Mouse (Mus musculus) intestine, embryonic 16.5 days (tissue): ENCODE data around the gene Krba1. TPM values are rescaled to one million over a fixed set of nuclear protein-coding genes. Genes with fewer than 3 reads are reported as not detected.

Experiments used
- ATAC-seq: fragments of 200-750 bp; cut with Nextera tagmentation; 2 replicates; pipeline ENCODE4 v1.8.0; 2017; ENCODE audit warnings: moderate TSS enrichment, moderate library complexity
- H3K27ac ChIP-seq: fragments of 300-500 bp; sonication (generic); 2 replicates; pipeline ENCODE4 v1.5.1; 2014; ENCODE audit warnings: mild to moderate bottlenecking, low read length
- H3K27me3 ChIP-seq: fragments of 300-500 bp; sonication (generic); replicated peaks from 2 replicates; pipeline ENCODE4 v1.6.1; 2014; ENCODE audit warnings: low read length, control low read depth, mixed read lengths; ENCODE audit not compliant: control insufficient read depth, insufficient read depth
- H3K36me3 ChIP-seq: fragments of 300-500 bp; sonication (generic); 2 replicates; pipeline ENCODE4 v1.6.1; 2014; ENCODE audit warnings: low read length, control low read depth; ENCODE audit not compliant: control insufficient read depth, insufficient read depth
- H3K4me1 ChIP-seq: fragments of 300-500 bp; sonication (generic); 2 replicates; pipeline ENCODE4 v1.6.1; 2014; ENCODE audit warnings: low read length, control low read depth, mixed read lengths; ENCODE audit not compliant: control insufficient read depth, insufficient read depth
- H3K4me2 ChIP-seq: fragments of 300-500 bp; sonication (generic); 2 replicates; pipeline ENCODE4 v1.6.1; 2014; ENCODE audit warnings: low read depth, low read length, control low read depth
- H3K4me3 ChIP-seq: fragments of 300-500 bp; sonication (generic); 2 replicates; pipeline ENCODE4 v1.5.1; 2014; ENCODE audit warnings: mild to moderate bottlenecking, low read length
- H3K9ac ChIP-seq: fragments of 300-500 bp; sonication (generic); 2 replicates; pipeline ENCODE4 v1.6.1; 2014; ENCODE audit warnings: low read depth, low read length
- H3K9me3 ChIP-seq: fragments of 300-500 bp; sonication (generic); 2 replicates; pipeline ENCODE4 v1.6.1; 2016; ENCODE audit warnings: low read length, control low read depth; ENCODE audit not compliant: control insufficient read depth
- WGBS: fragments of 180-500 bp; shearing (Covaris S2); extraction: QIAGEN DNeasy Blood & Tissue Kit; methylation state at CpG from one replicate; pipeline ENCODE4 v1.1.7; 2014; 5-methylcytosine and 5-hydroxymethylcytosine counted together
- polyA plus RNA-seq: library from polyadenylated mRNA; unstranded; fragments of >200 nt; fragmentation: Nextera tagmentation; extraction: Ambion mirVana; gene quantifications from 2 replicates; pipeline ENCODE4 v1.2.1, GENCODE M21; 2015

Krba1 gene
- polyA plus RNA-seq, 1 experiment from 2014 or later, result 16.0 TPM

GRCm38 (mm10) chr6:48445181-48446101 lies 50.1 kb downstream of the Krba1 start, which contains the start of gene Zfp467:
Gene Zfp467, minus strand, starts transcription at chr6:48445825.
- WGBS, result under 1% methylated on average over 65 of the region's 65 CpGs
- Histone ChIP-seq H3K36me3 (peaks cover 19% of the 10 kb centered on the region), H3K4me3 (peak within 1 kb of the TSS; percentile 91), H3K9ac (peak within 1 kb of the TSS; percentile 96), H3K27ac (peak within 1 kb of the TSS; percentile 96), H3K4me2 (peak within 1 kb of the TSS; percentile 78), H3K9me3 (no peaks in the 10 kb centered on the region), H3K4me1 (peaks cover 18% of the 10 kb centered on the region), H3K27me3 (no peaks in the 10 kb centered on the region)
- ATAC-seq, result peak; percentile 57

GRCm38 (mm10) chr6:48446256-48446655 lies 50.9 kb downstream of the Krba1 start:
- Histone ChIP-seq H3K4me2 (peak overlapping the region; percentile 78), H3K27ac (peak overlapping the region; percentile 96), H3K27me3 (no peaks in the 10 kb centered on the region), H3K36me3 (peaks cover 14% of the 10 kb centered on the region), H3K9me3 (no peaks in the 10 kb centered on the region), H3K9ac (peak overlapping the region; percentile 96), H3K4me1 (peaks cover 13% of the 10 kb centered on the region), H3K4me3 (peak overlapping the region; percentile 91)
- WGBS, result 27% methylated on average over 3 of the region's 3 CpGs
- no peak for ATAC-seq

GRCm38 (mm10) chr6:48446896-48447295 lies 51.5 kb downstream of the Krba1 start:
- Histone ChIP-seq H3K27ac (peak overlapping the region; percentile 96; the same call in 1 of the 2 replicates), H3K27me3 (no peaks in the 10 kb centered on the region), H3K9ac (no peak overlapping the region), H3K4me1 (peaks cover 13% of the 10 kb centered on the region), H3K36me3 (peaks cover 7% of the 10 kb centered on the region), H3K4me2 (no peak overlapping the region), H3K4me3 (no peak overlapping the region), H3K9me3 (no peaks in the 10 kb centered on the region)
- no peak for ATAC-seq
- 85% methylated on average over 3 of the region's 3 CpGs for WGBS

DNA sequence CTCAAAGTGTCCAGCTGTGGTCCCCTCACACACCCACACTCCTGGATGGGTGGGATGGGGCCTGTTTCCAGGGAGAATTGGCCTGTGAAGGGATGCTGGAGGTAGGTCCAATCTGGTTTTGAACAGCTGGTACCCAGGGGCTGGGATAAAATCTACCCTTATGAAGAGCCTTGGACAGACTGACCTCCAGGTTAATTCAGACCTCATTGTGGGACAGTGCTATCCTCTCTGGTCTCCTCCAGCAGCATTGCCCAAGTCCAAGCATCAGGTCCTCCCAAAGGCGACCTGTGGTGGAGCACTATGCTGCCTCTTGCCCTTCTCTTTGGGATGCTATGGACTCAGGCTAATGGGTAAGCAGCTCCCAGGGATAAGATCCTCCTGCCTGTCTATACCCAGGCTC lies 52.5 kb downstream of the Krba1 start, which contains the start of gene Sspo:
Sspo (plus strand) TSS at position 301 of the 400 bp plus-strand sequence.
- no peak for ATAC-seq
- Histone ChIP-seq H3K9ac (no peak within 1 kb of the TSS; the same call in 1 of the 2 replicates), H3K36me3 (no peaks in the 10 kb centered on the region), H3K9me3 (no peaks in the 10 kb centered on the region), H3K4me1 (peaks cover 13% of the 10 kb centered on the region), H3K4me3 (no peak within 1 kb of the TSS), H3K27ac (no peak within 1 kb of the TSS), H3K27me3 (no peaks in the 10 kb centered on the region), H3K4me2 (no peak within 1 kb of the TSS)
- WGBS, result 79% methylated on average over 1 of the region's 1 CpGs

DNA sequence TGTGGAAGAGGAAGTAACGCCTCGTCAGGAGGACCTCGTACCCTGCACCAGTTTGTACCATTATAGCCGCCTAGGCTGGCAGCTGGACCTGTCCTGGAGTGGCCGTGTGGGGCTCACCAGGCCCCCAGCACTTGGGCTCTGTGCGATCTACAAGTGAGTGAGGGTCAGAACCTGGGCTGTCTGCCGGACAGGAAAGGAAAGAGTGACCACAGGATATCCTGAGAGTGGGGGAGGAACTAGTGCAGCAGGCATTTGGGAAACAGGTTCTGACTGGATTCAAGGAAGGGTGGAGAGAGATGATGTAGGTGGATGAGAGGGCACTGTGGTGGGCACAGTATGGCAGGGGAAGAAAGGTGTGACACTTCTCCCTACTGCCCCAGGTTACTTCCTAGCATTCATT lies 53.1 kb downstream of the Krba1 start:
- ATAC-seq, result no peak
- 74% methylated on average over 7 of the region's 7 CpGs for WGBS
- Histone ChIP-seq H3K4me1 (peaks cover 8% of the 10 kb centered on the region), H3K4me2 (no peak overlapping the region), H3K9ac (no peak overlapping the region), H3K9me3 (no peaks in the 10 kb centered on the region), H3K27me3 (no peaks in the 10 kb centered on the region), H3K4me3 (no peak overlapping the region), H3K27ac (no peak overlapping the region), H3K36me3 (no peaks in the 10 kb centered on the region)

DNA sequence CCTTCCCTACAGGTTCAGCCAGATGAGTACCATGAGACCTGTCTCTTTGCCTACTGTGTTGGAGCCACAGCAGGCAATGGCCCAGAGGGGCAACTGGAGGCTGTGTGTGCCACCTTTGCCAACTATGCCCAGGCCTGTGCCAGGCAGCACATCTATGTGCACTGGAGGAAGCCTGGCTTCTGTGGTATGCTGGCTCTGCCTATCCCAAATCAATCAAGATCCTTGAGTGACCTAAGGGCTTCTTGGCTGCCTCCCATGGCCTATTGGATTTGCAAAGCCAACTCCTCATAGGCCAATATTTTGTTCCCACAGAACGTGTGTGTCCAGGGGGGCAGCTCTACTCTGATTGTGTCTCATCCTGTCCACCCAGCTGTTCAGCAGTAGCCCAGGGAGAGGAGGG lies 56.8 kb downstream of the Krba1 start:
- Histone ChIP-seq H3K9me3 (no peaks in the 10 kb centered on the region), H3K4me1 (no peaks in the 10 kb centered on the region), H3K4me3 (no peak overlapping the region), H3K27ac (no peak overlapping the region), H3K9ac (no peak overlapping the region), H3K36me3 (no peaks in the 10 kb centered on the region), H3K27me3 (no peaks in the 10 kb centered on the region), H3K4me2 (no peak overlapping the region)
- ATAC-seq, result no peak
- WGBS, result 72% methylated on average over 1 of the region's 1 CpGs

DNA sequence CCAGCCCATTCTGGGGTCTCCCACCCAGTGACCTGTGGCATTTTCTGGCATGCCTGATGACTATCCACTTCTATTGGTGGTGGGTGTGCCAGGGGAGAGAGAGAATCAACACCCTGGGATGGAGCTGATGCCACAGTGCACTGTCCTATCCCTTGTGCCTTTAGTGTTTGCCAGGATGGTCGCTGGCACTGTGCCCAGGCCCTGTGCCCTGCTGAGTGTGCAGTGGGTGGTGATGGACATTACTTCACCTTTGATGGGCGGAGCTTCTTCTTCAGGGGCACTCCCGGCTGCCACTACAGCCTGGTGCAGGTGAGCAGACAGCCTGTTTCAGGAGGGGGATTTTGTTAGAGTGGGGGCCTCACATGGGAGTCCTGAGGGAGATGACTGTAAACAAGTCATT lies 57.4 kb downstream of the Krba1 start:
- ATAC-seq, result no peak

GRCm38 (mm10) chr6:48464966-48465679 lies 69.7 kb downstream of the Krba1 start:
- Histone ChIP-seq H3K9me3 (no peaks in the 10 kb centered on the region), H3K9ac (no peak overlapping the region), H3K4me1 (peaks cover 16% of the 10 kb centered on the region), H3K27ac (peak overlapping the region; percentile 89), H3K36me3 (no peaks in the 10 kb centered on the region), H3K4me2 (peak overlapping the region; percentile 6; the same call in 1 of the 2 replicates), H3K27me3 (no peaks in the 10 kb centered on the region), H3K4me3 (no peak overlapping the region)
- ATAC-seq, result peak; percentile 95
- WGBS, result 65% methylated on average over 13 of the region's 13 CpGs

More for the DNA sequence above, 57.4 kb downstream of the Krba1 start:
- Histone ChIP-seq H3K9me3 (no peaks in the 10 kb centered on the region), H3K4me1 (no peaks in the 10 kb centered on the region), H3K27ac (no peak overlapping the region), H3K4me3 (no peak overlapping the region), H3K9ac (no peak overlapping the region), H3K27me3 (no peaks in the 10 kb centered on the region), H3K36me3 (no peaks in the 10 kb centered on the region), H3K4me2 (no peak overlapping the region)
- WGBS, result 77% methylated on average over 3 of the region's 3 CpGs

GRCm38 (mm10) chr6:48466715-48467114 lies 71.3 kb downstream of the Krba1 start:
- WGBS, result 22% methylated on average over 6 of the region's 6 CpGs
- ATAC-seq, result no peak
- H3K27me3 ChIP-seq, result no peaks in the 10 kb centered on the region

More at GRCm38 (mm10) chr6:48466715-48467114, 71.3 kb downstream of the Krba1 start:
- Histone ChIP-seq H3K4me3 (no peak overlapping the region), H3K4me2 (no peak overlapping the region), H3K9ac (no peak overlapping the region), H3K27ac (no peak overlapping the region), H3K9me3 (no peaks in the 10 kb centered on the region), H3K36me3 (no peaks in the 10 kb centered on the region), H3K4me1 (peaks cover 16% of the 10 kb centered on the region)
